Mouse (Mus musculus) gastrocnemius, adult 2 months (tissue): ENCODE results near the gene Pdgfd. TPM values are rescaled to one million over a fixed set of nuclear protein-coding genes. Genes with fewer than 3 reads are reported as not detected.

ENCODE experiments used
- DNase-seq: peaks from one replicate; pipeline ENCODE4 v3.0.0; 2022
- H3K27ac ChIP-seq: fragments of 200-600 bp; 2 replicates; pipeline ENCODE4 v1.8.1; 2022; ENCODE audit warnings: mild to moderate bottlenecking
- H3K4me3 ChIP-seq: fragments of 200-600 bp; 2 replicates; pipeline ENCODE4 v1.8.1; 2022; ENCODE audit warnings: mild to moderate bottlenecking, moderate library complexity
- CTCF ChIP-seq: fragments of 200-600 bp; IDR thresholded peaks from 2 replicates; pipeline ENCODE4 v1.8.1; 2022; ENCODE audit warnings: antibody characterized with exemption, mild to moderate bottlenecking, moderate library complexity
- intact Hi-C: fragments of 180-260 bp; cut with DNase I; formaldehyde crosslinking; loops from one replicate; pipeline ENCODE4 v1.15.1; 2025
- total RNA-seq, 2 experiments: library from RNA; stranded (reverse); gene quantifications; 2 replicates each; pipeline ENCODE4 v1.2.3; 2021

Pdgfd gene
- total RNA-seq, 2 experiments from 2014 or later, result 3.2 to 4.7 TPM

- intact Hi-C loops, result no loop called here
- no peak for TF ChIP-seq CTCF
- no peak for DNase-seq
- Histone ChIP-seq H3K27ac (no peak overlapping the region), H3K4me3 (no peak overlapping the region)
Observed at GRCm38 (mm10) chr9:6336236-6336635, 167.9 kb downstream of the Pdgfd start.

DNA sequence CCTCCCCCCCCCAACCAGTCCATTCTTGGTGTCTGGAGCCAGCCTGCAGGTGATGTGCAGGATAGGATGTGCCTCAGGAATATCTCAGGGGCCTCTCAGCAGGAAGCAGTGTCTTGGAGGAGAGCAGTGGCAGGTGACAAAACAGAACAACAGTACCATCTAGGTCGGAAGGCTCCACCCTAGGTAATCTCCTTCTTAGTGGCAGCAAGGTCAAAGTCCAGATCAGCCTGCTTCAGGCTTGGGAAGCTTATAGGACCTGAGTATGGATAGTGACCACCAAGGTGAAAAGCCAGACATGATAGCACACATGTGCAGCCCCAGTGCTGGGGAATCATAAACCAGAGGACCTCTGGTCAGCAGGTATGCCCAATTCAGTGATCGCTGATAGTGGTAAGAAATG, 169.5 kb downstream of the Pdgfd start:
- DNase-seq, result no peak
- H3K27ac ChIP-seq, result no peak overlapping the region
- TF ChIP-seq CTCF, result no peak
- no peak overlapping the region for H3K4me3 ChIP-seq
- intact Hi-C loops, result no loop called here

DNA sequence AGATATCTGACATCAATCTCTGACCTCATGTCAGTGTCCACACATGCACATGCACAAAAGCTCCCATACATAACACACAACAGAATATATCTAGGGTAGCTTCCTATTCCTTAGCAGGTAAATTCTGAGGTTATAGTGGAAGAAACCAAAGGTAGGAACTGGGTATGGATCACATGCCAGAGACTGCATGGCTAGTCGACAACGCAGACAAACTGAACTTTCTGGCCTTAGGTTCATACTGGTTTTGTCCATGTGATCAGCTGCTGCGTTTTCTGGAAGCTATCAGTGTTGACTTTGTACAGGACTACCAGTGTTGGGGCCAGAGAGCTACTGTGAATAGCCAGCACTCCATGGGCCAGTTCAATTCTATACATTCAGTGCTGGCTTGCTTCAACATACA, 170.0 kb downstream of the Pdgfd start:
- TF ChIP-seq CTCF, result no peak
- H3K27ac ChIP-seq, result no peak overlapping the region
- no peak overlapping the region for H3K4me3 ChIP-seq
- no peak for DNase-seq
- intact Hi-C loops, result no loop called here

DNA sequence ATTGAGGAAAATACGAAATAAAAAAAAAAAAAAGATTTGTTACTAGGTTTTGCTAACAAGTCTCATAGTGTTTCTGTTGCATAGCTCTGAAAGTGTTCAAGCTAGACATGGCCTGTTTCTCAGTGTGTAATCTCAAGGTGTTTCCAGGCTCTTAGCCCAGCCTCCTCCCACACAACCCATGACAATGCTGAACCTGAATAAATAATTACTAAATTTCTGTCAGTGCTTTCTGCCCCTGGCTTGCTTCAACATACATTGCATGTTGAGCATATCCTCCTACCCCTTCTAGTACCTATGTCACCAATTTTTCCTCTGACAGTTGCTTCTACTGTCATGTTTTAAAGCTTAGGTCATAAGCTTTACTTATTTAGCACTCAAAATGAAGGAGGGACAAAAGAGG, 171.0 kb downstream of the Pdgfd start:
- H3K4me3 ChIP-seq, result no peak overlapping the region
- DNase-seq, result no peak
- no peak overlapping the region for H3K27ac ChIP-seq
- intact Hi-C loops, result no loop called here
- TF ChIP-seq CTCF, result no peak

- intact Hi-C loops, result no loop called here
- DNase-seq, result no peak
- H3K27ac ChIP-seq, result no peak overlapping the region
- no peak overlapping the region for H3K4me3 ChIP-seq
- no peak for TF ChIP-seq CTCF
Observed at GRCm38 (mm10) chr9:6340750-6341149, 172.4 kb downstream of the Pdgfd start.

DNA sequence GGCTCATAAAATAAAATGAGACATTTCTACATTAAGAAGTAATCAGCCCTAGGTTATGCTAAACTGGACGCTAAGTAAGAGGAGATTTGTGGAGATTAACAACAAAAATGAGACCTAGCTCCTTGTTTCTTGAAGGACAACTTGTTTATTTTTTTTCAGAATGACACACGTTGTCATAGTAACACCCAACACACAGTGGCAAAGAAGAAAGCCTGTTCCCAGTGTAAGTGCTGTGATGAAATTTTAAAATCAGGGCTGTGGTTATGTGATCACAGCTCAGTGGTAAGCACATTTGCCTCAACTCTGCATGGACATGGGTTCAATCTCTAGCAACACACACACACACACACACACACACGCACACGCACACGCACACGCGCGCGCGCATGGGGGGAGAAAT, 174.5 kb downstream of the Pdgfd start:
- intact Hi-C loops, result no loop called here
- no peak for TF ChIP-seq CTCF
- DNase-seq, result no peak
- Histone ChIP-seq H3K4me3 (no peak overlapping the region), H3K27ac (no peak overlapping the region)

GRCm38 (mm10) chr9:6344514-6344913, 176.1 kb downstream of the Pdgfd start:
- TF ChIP-seq CTCF, result no peak
- no peak overlapping the region for H3K4me3 ChIP-seq
- no peak for DNase-seq
- intact Hi-C loops, result no loop called here
- no peak overlapping the region for H3K27ac ChIP-seq

DNA sequence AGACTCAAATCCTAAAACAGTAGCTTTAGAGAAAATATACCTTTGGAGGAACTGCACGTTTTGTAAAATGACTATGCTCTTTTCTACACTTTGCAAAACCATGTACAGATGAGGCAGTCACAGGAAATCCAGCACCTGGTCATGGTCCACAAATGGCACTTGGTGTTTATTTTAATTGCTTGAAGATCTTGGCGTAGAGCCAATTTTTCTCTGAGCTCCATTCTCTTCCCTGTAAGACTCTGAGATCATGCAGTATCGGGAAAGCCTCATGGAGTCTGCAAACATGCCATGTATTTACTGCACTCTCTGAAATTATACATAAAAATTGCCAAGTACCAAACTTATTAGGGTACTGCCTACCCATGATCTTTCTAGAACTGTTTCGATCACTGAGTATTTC, 176.5 kb downstream of the Pdgfd start:
- DNase-seq, result no peak
- Histone ChIP-seq H3K27ac (no peak overlapping the region), H3K4me3 (no peak overlapping the region)
- intact Hi-C loops, result no loop called here
- no peak for TF ChIP-seq CTCF

- Histone ChIP-seq H3K27ac (no peak overlapping the region), H3K4me3 (no peak overlapping the region)
- no peak for TF ChIP-seq CTCF
- intact Hi-C loops, result no loop called here
- DNase-seq, result no peak
Observed at GRCm38 (mm10) chr9:6345366-6345765, 177.0 kb downstream of the Pdgfd start.

DNA sequence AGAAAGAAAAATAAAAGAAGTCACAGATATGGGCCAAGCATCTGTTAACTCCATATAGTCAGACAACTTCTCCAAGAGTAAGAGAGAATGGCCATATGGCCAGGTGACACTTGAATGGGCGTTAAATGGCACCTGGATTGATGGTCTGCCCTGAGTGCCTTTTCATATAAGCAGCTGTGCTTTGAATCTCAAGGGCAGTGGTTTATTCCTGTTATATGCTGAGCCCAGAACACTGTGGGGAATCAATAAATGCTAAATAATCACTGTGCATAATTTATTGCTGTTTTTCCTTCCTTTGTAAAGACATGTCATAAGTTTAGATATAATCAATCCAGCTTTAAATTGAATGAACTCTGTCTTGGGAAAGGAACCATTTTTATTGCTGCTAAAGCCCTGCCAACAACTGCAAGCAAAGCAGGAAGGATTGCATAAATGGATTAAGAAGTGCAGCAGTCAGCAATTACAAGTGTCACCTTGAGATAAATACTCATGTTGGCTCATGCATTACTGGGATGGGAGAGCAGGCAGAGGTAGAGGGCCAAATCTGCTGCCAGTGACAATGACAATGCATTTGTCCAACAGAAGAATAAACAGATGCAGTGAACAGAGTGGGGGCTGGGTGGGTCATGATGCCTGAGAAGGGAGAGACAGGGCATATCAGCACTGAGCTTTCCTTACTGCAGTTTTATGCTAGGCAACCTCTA, 185.0 kb downstream of the Pdgfd start:
- no peak for TF ChIP-seq CTCF
- no peak for DNase-seq
- intact Hi-C loops, result no loop called here
- H3K27ac ChIP-seq, result no peak overlapping the region
- H3K4me3 ChIP-seq, result no peak overlapping the region

GRCm38 (mm10) chr9:6360795-6361194, 192.4 kb downstream of the Pdgfd start:
- TF ChIP-seq CTCF, result no peak
- DNase-seq, result no peak
- intact Hi-C loops, result no loop called here
- Histone ChIP-seq H3K4me3 (no peak overlapping the region), H3K27ac (no peak overlapping the region)

DNA sequence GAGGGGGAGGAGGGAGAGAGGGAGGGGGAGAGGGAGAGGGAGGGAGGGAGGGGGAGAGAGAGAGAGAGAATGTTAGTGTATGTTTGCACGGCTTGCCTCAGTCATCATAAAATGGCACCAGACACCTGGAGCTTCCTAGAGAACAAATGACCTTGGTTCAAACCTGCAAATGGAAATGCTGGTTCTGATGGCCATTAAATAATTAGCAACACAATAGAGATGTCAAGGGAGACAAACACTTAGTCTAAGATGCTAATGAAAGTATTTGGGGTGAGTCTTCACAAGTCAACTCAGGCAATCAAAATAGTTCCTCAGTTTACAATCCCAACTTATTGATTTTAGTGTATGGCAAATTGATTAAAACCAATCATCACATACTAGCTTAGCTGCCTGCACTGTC, 198.2 kb downstream of the Pdgfd start:
- TF ChIP-seq CTCF, result no peak
- Histone ChIP-seq H3K4me3 (no peak overlapping the region), H3K27ac (no peak overlapping the region)
- intact Hi-C loops, result no loop called here
- no peak for DNase-seq

- intact Hi-C loops, result no loop called here
- H3K4me3 ChIP-seq, result no peak overlapping the region
- TF ChIP-seq CTCF, result no peak
- peak overlapping the region; percentile 63 for H3K27ac ChIP-seq
- no peak for DNase-seq
Observed at GRCm38 (mm10) chr9:6401764-6402163, 233.4 kb downstream of the Pdgfd start.

GRCm38 (mm10) chr9:6406535-6406934, 238.2 kb downstream of the Pdgfd start:
- no peak for TF ChIP-seq CTCF
- intact Hi-C loops, result no loop called here

More at GRCm38 (mm10) chr9:6406535-6406934, 238.2 kb downstream of the Pdgfd start:
- H3K4me3 ChIP-seq, result no peak overlapping the region
- DNase-seq, result no peak
- no peak overlapping the region for H3K27ac ChIP-seq
